Mouse (Mus musculus): ENCODE data around the gene Soat2. TPM values are rescaled to one million over a fixed set of nuclear protein-coding genes. Genes with fewer than 3 reads are reported as not detected.

The Soat2 gene
- total and polyA plus RNA-seq, 2 experiments from 2014 or later: 0.06 TPM; not detected in 1

- TF ChIP-seq CTCF (IDR thresholded peaks at IDR 0.05): no peak
- Histone ChIP-seq H3K27me3 (ENCODE audit: insufficient read depth, low read length) (no peaks in the 10 kb centered on the region), H3K9ac (replicated peaks; ENCODE audit: low read length, poor library complexity, severe bottlenecking) (no peak overlapping the region), H3K4me1 (ENCODE audit: insufficient read depth, low read length) (no peaks in the 10 kb centered on the region), H3K4me2 (ENCODE audit: low read depth, low read length, poor library complexity, severe bottlenecking) (no peak overlapping the region), H3K9me3 (ENCODE audit: low read length) (no peaks in the 10 kb centered on the region), H3K27ac (ENCODE audit: low read depth, low read length) (no peak overlapping the region), H3K4me3 (ENCODE audit: low read depth, low read length) (no peak overlapping the region), H3K36me3 (ENCODE audit: insufficient read depth, low read length) (peaks cover 61% of the 10 kb centered on the region)
- no peak for ATAC-seq (ENCODE audit: low FRiP score)
- DNase-seq (ENCODE audit: low spot score): no peak
- 87% methylated on average over 6 of the region's 6 CpGs for WGBS
Measured at GRCm38 (mm10) chr15:102211895-102212294, 61.6 kb downstream of the Soat2 start.

Other genes starting within 250 kb of the Soat2 start
- 0.38 TPM in 1 of 2 replicates, not detected in the other for gene Krt4, start 225.8 kb upstream of the Soat2 start, total RNA-seq (2014; rRNA removed)
- gene Krt4, start 225.8 kb upstream of the Soat2 start, polyA plus RNA-seq (2015; fragmentation: Nextera tagmentation; extraction: Ambion mirVana): not detected in 2 replicates
- gene Krt79, start 210.2 kb upstream of the Soat2 start, total RNA-seq (2014; rRNA removed): 2.3 TPM in 1 of 2 replicates, not detected in the other
- gene Krt79, start 210.2 kb upstream of the Soat2 start, polyA plus RNA-seq (2015; fragmentation: Nextera tagmentation; extraction: Ambion mirVana): 0.15 and 0.28 TPM in 2 replicates
- 0.49 TPM in 1 of 2 replicates, not detected in the other for gene Krt78, start 196.2 kb upstream of the Soat2 start, total RNA-seq (2014; rRNA removed)
- gene Krt78, start 196.2 kb upstream of the Soat2 start, polyA plus RNA-seq (2015; fragmentation: Nextera tagmentation; extraction: Ambion mirVana): not detected in 2 replicates
- gene Krt8, start 146.0 kb upstream of the Soat2 start, total RNA-seq (2014; rRNA removed): 0.61 and 1.6 TPM in 2 replicates
- 0.60 and 0.63 TPM in 2 replicates for gene Krt8, start 146.0 kb upstream of the Soat2 start, polyA plus RNA-seq (2015; fragmentation: Nextera tagmentation; extraction: Ambion mirVana)
- gene Krt18, start 122.3 kb upstream of the Soat2 start, total RNA-seq (2014; rRNA removed): 0.99 and 1.7 TPM in 2 replicates
- gene Krt18, start 122.3 kb upstream of the Soat2 start, polyA plus RNA-seq (2015; fragmentation: Nextera tagmentation; extraction: Ambion mirVana): 1.8 and 2.1 TPM in 2 replicates
- gene Eif4b, start 76.8 kb upstream of the Soat2 start, total RNA-seq (2014; rRNA removed): 161 and 169 TPM in 2 replicates
- 65.8 and 68.2 TPM in 2 replicates for gene Eif4b, start 76.8 kb upstream of the Soat2 start, polyA plus RNA-seq (2015; fragmentation: Nextera tagmentation; extraction: Ambion mirVana)
- 18.1 and 20.4 TPM in 2 replicates for gene Tns2, start 50.1 kb upstream of the Soat2 start, total RNA-seq (2014; rRNA removed)
- gene Tns2, start 50.1 kb upstream of the Soat2 start, polyA plus RNA-seq (2015; fragmentation: Nextera tagmentation; extraction: Ambion mirVana): 5.1 and 6.3 TPM in 2 replicates
- gene Spryd3, start 14.3 kb upstream of the Soat2 start, total RNA-seq (2014; rRNA removed): 120 and 134 TPM in 2 replicates
- gene Spryd3, start 14.3 kb upstream of the Soat2 start, polyA plus RNA-seq (2015; fragmentation: Nextera tagmentation; extraction: Ambion mirVana): 118 and 120 TPM in 2 replicates
- gene Igfbp6, start 6.2 kb upstream of the Soat2 start, total RNA-seq (2014; rRNA removed): 11.9 and 13.6 TPM in 2 replicates
- 9.9 and 12.7 TPM in 2 replicates for gene Igfbp6, start 6.2 kb upstream of the Soat2 start, polyA plus RNA-seq (2015; fragmentation: Nextera tagmentation; extraction: Ambion mirVana)
- 42.9 and 57.7 TPM in 2 replicates for gene Zfp740, start 52.7 kb downstream of the Soat2 start, total RNA-seq (2014; rRNA removed)
- gene Zfp740, start 52.7 kb downstream of the Soat2 start, polyA plus RNA-seq (2015; fragmentation: Nextera tagmentation; extraction: Ambion mirVana): 25.1 and 27.6 TPM in 2 replicates
- gene Csad, start 54.2 kb downstream of the Soat2 start, total RNA-seq (2014; rRNA removed): 30.3 and 47.5 TPM in 2 replicates
- gene Csad, start 54.2 kb downstream of the Soat2 start, polyA plus RNA-seq (2015; fragmentation: Nextera tagmentation; extraction: Ambion mirVana): 32.8 and 34.6 TPM in 2 replicates
- gene Itgb7, start 81.4 kb downstream of the Soat2 start, total RNA-seq (2014; rRNA removed): 0.88 and 1.5 TPM in 2 replicates
- gene Itgb7, start 81.4 kb downstream of the Soat2 start, polyA plus RNA-seq (2015; fragmentation: Nextera tagmentation; extraction: Ambion mirVana): 1.1 and 1.2 TPM in 2 replicates
- 4.4 and 12.6 TPM in 2 replicates for gene Rarg, start 107.0 kb downstream of the Soat2 start, total RNA-seq (2014; rRNA removed)
- 3.9 and 4.2 TPM in 2 replicates for gene Rarg, start 107.0 kb downstream of the Soat2 start, polyA plus RNA-seq (2015; fragmentation: Nextera tagmentation; extraction: Ambion mirVana)
- gene Gm9918, start 120.0 kb downstream of the Soat2 start, total RNA-seq (2014; rRNA removed): not detected in 2 replicates
- not detected in 2 replicates for gene Gm9918, start 120.0 kb downstream of the Soat2 start, polyA plus RNA-seq (2015; fragmentation: Nextera tagmentation; extraction: Ambion mirVana)
- gene Mfsd5, start 128.9 kb downstream of the Soat2 start, total RNA-seq (2014; rRNA removed): 43.3 and 59.3 TPM in 2 replicates
- 63.5 and 67.3 TPM in 2 replicates for gene Mfsd5, start 128.9 kb downstream of the Soat2 start, polyA plus RNA-seq (2015; fragmentation: Nextera tagmentation; extraction: Ambion mirVana)
- gene Espl1, start 145.7 kb downstream of the Soat2 start, total RNA-seq (2014; rRNA removed): 2.7 and 4.5 TPM in 2 replicates
- gene Espl1, start 145.7 kb downstream of the Soat2 start, polyA plus RNA-seq (2015; fragmentation: Nextera tagmentation; extraction: Ambion mirVana): 1.7 and 2.7 TPM in 2 replicates
- 145 and 153 TPM in 2 replicates for gene Pfdn5, start 175.6 kb downstream of the Soat2 start, total RNA-seq (2014; rRNA removed)
- gene Pfdn5, start 175.6 kb downstream of the Soat2 start, polyA plus RNA-seq (2015; fragmentation: Nextera tagmentation; extraction: Ambion mirVana): 525 and 567 TPM in 2 replicates
- gene Myg1, start 181.2 kb downstream of the Soat2 start, total RNA-seq (2014; rRNA removed): 63.1 and 69.1 TPM in 2 replicates
- 83.2 and 87.1 TPM in 2 replicates for gene Myg1, start 181.2 kb downstream of the Soat2 start, polyA plus RNA-seq (2015; fragmentation: Nextera tagmentation; extraction: Ambion mirVana)
- 21.8 and 31.1 TPM in 2 replicates for gene Aaas, start 200.2 kb downstream of the Soat2 start, total RNA-seq (2014; rRNA removed)
- gene Aaas, start 200.2 kb downstream of the Soat2 start, polyA plus RNA-seq (2015; fragmentation: Nextera tagmentation; extraction: Ambion mirVana): 30.1 and 32.8 TPM in 2 replicates
- 0.47 and 0.60 TPM in 2 replicates for gene Sp7, start 216.7 kb downstream of the Soat2 start, total RNA-seq (2014; rRNA removed)
- gene Sp7, start 216.7 kb downstream of the Soat2 start, polyA plus RNA-seq (2015; fragmentation: Nextera tagmentation; extraction: Ambion mirVana): 0.10 and 0.31 TPM in 2 replicates

Measured in midbrain, postnatal 0 days (tissue).